Mouse (Mus musculus): Measurements from ENCODE around the gene Qrfpr.

The Qrfpr gene

DNA sequence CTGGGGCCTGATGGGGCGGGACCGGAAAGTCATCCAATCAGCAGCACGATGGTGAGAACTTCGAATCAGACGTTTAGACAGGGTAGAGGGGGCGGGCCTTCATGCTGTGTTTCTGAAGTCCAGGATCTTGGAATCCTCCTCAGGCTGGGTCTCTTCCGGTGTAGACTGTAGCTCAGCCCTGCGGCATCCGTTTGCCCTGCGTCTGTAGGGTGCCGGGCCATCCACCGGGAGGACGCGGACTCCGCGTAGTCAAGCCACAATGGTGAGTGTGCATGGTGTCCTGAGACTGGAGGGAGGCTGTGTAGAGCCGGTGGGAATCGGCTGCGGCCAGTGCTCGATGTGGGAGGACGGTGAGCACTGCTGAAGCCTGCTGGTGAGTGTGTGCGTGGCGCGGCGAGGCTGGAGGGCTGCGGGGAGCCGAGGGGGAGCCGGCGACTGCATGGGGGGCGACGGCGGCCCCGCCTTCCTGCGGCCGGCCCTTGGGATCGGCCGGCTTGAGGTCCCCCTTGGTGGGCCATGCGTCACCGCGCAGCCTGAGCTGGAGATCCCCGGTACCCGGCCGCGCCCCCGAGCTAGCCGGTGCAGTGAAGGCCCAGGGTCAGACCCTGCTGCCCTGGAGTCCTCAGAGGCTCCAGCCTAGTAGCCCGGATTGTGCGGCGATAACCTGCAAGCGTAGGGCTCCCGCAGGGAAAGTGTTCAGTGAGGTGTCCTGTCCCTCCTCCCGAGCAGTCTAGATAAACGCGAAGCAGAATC is 71.0 kb downstream of the Qrfpr start, which contains the start of gene D3Ertd254e:
D3Ertd254e (plus strand) TSS at position 84 of the 753 bp plus-strand sequence.
- DNase-seq (ENCODE audit: low read depth, low spot score): peak; percentile 82

DNA sequence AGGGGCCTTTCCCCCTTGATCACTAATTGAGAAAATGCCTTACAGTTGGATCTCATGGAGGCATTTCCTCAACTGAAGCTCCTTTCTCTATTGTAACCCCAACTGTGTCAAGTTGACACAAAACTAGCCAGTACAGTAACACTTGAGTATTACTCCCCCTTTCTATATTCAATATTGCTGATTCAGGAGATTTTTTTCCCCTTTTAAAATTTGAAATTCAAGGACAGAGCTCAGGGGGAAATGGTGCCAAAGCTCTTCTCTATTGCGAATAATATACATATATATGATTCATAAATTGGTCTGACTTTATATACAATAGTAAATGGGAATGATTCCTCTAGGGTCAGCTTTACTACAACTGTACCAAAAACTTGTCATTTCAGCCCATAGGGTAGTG is 71.6 kb downstream of the Qrfpr start:
- DNase-seq (ENCODE audit: low read depth, low spot score): no peak

DNA sequence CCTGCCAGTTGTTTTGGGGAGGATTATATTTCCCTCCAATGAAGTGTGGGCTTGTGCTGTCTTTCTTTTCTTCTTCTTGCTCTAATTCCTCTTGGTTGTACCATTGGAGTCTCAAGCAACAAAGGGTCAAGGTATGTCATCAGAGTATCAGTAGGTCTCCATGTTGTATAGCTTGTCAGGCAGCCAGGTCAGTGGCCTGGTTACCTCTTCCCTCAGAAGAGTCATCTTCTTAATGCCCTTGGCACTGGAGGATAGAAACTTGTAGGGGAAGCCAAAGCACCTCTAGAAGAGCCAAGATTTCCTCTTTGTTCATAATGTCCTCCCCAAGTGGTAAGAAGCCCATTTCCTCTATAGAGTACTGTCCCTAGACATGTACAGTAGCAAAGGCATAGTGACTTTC is 83.1 kb downstream of the Qrfpr start:
- DNase-seq (ENCODE audit: low read depth, low spot score): no peak

DNA sequence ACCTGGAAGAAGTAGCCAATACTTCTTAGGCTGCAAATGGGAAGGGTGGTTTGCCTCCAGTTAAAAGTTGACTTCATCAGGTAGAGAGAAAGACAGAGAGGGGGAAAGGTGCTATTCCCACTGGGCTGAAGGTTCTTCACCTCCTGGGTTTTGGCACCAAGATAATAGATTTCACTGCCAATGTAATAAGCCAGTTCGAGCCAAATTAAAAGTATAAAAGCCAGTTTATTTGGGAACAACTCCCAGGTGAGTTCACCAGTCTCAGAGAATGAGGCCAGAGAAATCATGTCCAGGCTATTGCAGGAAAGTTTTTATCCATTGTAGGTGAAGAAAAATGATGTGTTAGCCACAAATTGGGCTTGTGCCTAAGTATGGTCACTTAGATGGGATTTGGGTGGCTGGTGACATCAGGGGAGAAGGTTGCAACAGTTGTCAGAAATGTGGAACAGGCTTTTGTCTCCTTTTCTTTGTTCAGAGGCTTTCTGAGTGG is 83.9 kb downstream of the Qrfpr start:
- no peak for DNase-seq (ENCODE audit: low read depth, low spot score)

DNA sequence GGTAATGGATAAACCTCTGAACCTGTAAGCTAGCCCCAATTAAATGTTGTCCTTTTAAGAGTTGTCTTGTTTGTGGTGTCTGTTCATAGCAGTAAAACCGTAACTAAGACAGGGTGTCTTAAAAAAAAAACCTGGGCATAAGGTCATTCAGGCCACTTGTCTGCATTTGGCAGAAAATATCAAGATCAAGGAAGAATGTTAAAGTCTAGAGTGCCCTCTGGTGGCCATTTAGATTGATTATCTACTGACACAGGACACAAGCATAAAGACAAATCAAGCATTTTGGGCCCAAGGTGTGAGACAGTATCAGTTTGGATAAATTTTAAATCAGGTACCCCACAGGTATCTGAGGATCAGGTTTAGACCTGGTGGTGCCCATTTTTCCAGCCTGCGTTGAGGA is 84.6 kb downstream of the Qrfpr start:
- peak; percentile 22 for DNase-seq (ENCODE audit: low read depth, low spot score)

DNA sequence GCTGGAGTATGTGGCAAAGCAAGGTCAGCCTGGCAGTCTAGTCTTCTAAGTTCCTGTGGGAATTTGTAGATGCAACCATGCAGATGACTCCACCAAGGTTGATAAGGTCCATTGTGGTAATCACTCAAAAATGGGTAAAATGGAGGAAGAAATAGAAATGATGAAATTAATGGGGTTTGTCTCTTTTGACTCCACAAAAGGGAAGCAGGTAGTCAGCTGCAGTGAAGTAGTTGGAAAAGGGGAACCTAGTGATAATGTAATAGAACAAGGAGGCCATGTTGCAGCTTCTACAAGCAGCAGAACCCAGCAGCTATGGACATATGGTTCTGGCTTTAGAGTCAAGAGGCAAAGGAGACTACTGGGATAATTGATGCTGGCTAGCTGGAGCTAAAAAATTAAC is 86.0 kb downstream of the Qrfpr start:
- no peak for DNase-seq (ENCODE audit: low read depth, low spot score)

Data from embryo, embryonic 11.5 days (tissue).